Mouse (Mus musculus) skeletal muscle tissue, postnatal 0 days (tissue): Measurements from ENCODE around the gene Hyal1. TPM values are rescaled to one million over a fixed set of nuclear protein-coding genes. Genes with fewer than 3 reads are reported as not detected.

Experiments used
- polyA plus RNA-seq: library from polyadenylated mRNA; unstranded; fragments of >200 nt; fragmentation: Nextera tagmentation; extraction: Ambion mirVana; gene quantifications from 2 replicates; pipeline ENCODE4 v1.2.1, GENCODE M21; 2015

Hyal1 gene
- polyA plus RNA-seq, result 4.3 and 5.2 TPM in 2 replicates

GRCm38 (mm10) chr9:107576357-107577107 lies at the start of gene Hyal1:
Hyal1 (plus strand) TSS chr9:107576927.

DNA sequence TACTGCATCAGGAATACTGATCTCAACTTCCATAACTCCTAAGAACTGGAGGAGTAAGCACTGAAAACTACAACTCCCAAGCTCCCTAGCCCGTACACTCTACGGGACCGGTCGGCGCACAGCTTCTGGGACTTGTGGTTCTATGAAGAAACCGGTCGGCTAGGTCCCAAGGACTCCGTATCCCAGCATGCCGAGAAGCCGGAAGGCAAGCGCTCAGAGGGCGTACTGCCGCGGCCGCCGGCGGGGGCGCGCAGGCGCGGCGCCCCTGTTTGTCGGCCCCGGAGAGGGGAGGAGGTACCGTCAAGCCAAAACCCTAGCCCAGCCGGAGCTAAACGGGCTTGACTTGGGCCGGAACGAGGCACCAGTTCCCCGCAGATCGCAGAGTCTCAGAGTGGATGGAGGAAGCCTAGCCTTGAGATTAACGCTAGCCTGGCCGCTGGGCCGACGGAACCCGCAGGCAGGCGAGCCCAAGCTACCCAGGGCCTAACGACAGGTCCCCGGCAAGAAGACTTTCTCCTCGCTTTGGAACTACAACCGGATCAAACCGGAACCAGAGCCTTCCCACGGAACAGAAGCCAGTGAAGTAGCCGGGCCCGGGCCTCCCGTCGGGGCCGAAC lies 42.8 kb upstream of the Hyal1 start, which contains the start of gene Tmem115:
Gene Tmem115 (plus strand): TSS at position 155 of the 617 bp plus-strand sequence.

DNA sequence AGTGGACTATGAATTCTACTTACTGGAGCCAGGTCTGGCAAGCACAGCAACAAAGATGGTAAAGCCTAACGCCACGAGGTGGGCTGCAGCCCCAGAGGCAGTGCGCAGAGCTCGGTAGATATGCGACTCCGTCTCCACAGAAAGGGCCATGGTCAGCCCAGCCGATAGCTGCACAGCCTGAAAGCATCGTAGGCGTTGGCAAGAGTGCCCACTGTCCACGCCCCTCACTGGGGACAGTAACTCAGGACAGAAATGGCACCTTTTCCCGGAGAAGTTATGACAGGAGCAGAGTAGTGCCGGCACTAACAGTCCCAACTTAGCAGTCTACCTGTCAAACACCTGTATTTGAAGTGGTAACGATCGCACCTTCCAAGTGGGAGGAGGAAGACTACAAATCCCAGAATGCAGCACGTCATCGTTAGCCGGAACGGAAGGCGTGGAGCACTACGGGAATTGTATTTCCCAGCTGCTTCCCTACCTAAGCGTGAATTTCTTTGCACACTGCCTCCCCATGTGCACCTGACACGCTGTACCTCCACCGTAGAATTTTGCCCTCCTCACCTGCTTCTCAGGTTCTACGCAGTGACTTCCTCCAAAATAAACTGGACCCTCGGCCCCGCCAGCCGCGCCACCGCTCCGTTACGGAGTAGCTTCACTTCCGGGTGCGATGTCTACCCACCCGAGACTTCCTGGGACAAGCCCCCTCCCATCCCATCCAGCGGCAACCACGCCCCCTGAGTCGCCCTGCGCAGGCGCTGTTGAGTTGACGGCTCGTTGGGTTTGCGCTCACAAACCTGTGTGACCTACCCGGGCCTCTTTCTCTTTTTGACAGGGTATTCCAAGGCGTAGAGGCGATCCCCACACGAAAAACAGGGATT lies 35.0 kb upstream of the Hyal1 start, which contains the start of the genes Cyb561d2 and Nprl2:
Gene Cyb561d2 (minus strand): TSS at position 720 of the 878 bp plus-strand sequence.
Gene Nprl2 (plus strand): TSS at position 753 of the 878 bp plus-strand sequence.

DNA sequence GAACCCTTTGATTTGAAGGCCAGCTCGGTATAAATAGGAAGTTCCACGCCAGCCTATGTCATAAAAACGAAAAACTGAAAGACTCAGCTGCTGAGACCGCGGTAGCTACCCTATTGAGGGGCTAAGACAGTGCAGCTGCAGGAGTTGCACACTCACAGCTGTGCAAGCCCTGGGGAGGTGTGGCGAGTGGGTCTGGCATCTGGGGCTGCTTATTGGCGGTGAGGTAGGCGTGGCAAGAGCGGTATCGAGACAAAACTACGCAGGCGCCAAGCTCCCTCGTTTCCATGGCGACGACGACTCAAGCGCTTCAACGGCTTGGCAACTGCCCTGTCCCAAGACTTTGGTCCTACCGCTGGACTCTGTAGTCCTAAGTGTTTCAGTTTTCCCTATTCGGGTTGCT lies 29.7 kb upstream of the Hyal1 start, which contains the start of gene Zmynd10:
Gene Zmynd10 (plus strand): TSS at position 273 of the 400 bp plus-strand sequence.

DNA sequence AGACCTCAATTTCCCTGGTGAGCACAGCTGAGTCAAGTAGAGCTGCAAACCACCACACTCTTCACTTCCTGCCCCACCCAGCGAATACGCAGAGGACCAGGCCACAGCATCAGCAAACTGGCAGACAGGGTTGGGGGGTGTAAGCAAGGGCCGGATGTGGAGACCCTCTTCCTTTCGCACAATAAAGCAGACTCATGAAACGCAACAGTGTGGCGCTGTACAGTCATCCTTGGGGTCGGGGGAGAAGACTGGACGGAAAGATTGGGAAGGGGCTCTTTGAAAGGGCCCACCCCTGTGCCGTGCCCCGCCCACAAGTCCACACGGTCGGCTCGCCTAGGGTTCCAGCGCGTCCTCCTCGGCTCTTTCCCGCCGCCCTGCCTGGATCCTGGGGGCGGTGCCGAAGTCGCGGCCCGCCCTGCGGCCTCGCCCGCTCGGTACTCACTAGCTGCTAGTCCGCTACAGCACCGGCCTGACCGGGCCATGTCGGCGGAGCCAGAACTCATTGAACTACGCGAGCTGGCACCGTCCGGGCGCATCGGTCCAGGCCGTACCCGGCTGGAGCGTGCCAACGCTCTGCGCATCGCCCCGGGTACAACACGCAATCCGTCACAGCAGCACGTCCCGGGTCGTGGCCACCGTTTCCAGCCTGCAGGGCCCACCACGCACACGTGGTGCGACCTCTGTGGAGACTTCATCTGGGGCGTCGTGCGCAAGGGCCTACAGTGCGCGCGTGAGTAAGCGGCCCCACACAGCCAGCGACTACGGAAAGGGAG lies 25.4 kb upstream of the Hyal1 start, which contains the start of gene Rassf1:
Gene Rassf1 (plus strand): TSS at position 439 of the 773 bp plus-strand sequence.

GRCm38 (mm10) chr9:107563029-107563581 lies 13.6 kb upstream of the Hyal1 start, which contains the start of gene Tusc2:
Tusc2 (plus strand) TSS chr9:107563255.

DNA sequence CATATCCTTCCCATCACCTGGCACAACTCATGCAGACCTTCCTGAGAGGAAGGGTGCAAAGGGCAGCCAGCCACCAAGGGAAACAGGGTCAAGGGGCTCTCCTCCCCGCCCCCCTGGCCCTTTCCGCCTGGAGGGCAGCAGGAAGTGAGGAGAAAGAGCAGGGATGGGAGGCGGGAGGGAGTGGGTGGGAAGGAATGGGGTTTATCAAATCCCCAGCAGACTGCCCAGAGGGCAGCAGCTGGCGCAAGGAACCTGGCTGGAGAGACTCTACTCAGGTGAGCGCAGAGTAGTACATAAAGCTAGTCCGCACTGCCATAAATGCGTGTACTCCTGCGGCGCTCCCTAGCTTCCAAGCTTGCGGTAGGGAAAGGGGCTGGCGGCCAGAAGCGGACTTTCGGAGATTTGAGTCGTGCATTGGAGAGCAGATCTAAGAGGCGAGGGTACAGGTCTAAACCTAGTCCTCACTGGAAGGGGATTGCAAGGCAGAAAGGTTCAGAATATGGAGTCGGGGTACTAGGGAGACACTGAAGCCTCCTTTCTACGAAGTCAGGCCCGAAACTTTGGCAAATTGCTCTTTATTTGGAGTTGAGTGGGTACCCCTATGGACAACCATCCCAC lies 8.9 kb upstream of the Hyal1 start, which contains the start of gene Hyal2:
Gene Hyal2 (plus strand): TSS at position 244 of the 618 bp plus-strand sequence.

GRCm38 (mm10) chr9:107578587-107578986 lies 1.9 kb downstream of the Hyal1 start, which contains the start of gene Naa80:
Naa80 (plus strand) TSS chr9:107578887.

GRCm38 (mm10) chr9:107580501-107581317 lies 4.0 kb downstream of the Hyal1 start, which contains the start of gene Hyal3:
Hyal3 (plus strand) TSS chr9:107580818.

GRCm38 (mm10) chr9:107586974-107587832 lies 10.5 kb downstream of the Hyal1 start, which contains the start of gene Ifrd2:
Ifrd2 (plus strand) TSS chr9:107587642.

DNA sequence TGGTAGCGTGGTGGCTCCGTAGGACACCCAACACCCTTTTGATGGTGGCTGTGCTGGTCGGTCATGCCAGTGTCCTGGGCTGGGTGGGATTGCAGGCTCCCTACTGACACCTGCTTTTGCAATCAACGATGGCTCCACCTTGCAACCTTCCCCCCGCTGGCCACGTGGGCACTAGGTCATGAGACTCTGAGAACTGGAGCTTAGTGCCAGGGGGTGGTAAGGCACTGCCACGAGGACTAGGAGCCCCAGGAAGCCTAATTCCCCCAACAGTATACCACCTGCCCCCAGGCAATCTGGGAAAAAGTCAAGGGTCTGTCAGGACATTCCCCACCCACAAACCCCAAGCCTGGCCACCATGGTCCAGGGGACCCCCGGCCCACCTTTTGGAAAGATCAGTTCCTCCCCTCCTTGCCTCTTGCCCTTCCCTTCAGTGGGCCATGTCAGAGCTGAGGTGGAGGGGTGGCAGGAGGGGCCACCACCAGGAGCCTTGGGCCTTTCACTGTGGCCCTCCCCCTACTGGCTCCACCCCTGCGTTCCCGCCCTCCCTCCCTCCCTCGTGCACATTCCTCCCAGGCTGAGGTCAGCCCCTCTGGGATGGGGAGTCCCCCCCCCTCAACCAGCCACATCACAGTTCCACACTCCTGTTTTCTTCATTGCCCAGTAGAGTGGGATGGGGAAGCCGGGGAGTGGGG lies 32.2 kb downstream of the Hyal1 start, which contains the start of gene Sema3b:
Gene Sema3b (minus strand): TSS at position 489 of the 692 bp plus-strand sequence.

Other genes with a start within 250 kb of the Hyal1 start
- gene Hemk1, start 238.6 kb upstream of the Hyal1 start, polyA plus RNA-seq, result 9.7 and 10.7 TPM in 2 replicates
- gene 6430571L13Rik, start 236.3 kb upstream of the Hyal1 start, polyA plus RNA-seq, result 12.1 and 13.0 TPM in 2 replicates
- gene Cacna2d2, start 177.3 kb upstream of the Hyal1 start, polyA plus RNA-seq, result 0.15 and 0.21 TPM in 2 replicates
- 33.1 and 36.2 TPM in 2 replicates for gene Tmem115, start 43.0 kb upstream of the Hyal1 start, polyA plus RNA-seq
- gene Cyb561d2, start 34.7 kb upstream of the Hyal1 start, polyA plus RNA-seq, result 8.3 and 10.3 TPM in 2 replicates
- gene Nprl2, start 34.7 kb upstream of the Hyal1 start, polyA plus RNA-seq, result 15.7 and 18.0 TPM in 2 replicates
- 0.33 TPM in 1 of 2 replicates, not detected in the other for gene Zmynd10, start 29.6 kb upstream of the Hyal1 start, polyA plus RNA-seq
- gene Rassf1, start 25.4 kb upstream of the Hyal1 start, polyA plus RNA-seq, result 33.8 and 39.4 TPM in 2 replicates
- 34.6 and 34.7 TPM in 2 replicates for gene Tusc2, start 13.7 kb upstream of the Hyal1 start, polyA plus RNA-seq
- gene Hyal2, start 9.0 kb upstream of the Hyal1 start, polyA plus RNA-seq, result 36.3 and 38.8 TPM in 2 replicates
- 18.0 and 18.3 TPM in 2 replicates for gene Naa80, start 2.0 kb downstream of the Hyal1 start, polyA plus RNA-seq
- gene Hyal3, start 3.9 kb downstream of the Hyal1 start, polyA plus RNA-seq, result 0.24 and 0.34 TPM in 2 replicates
- gene Ifrd2, start 10.7 kb downstream of the Hyal1 start, polyA plus RNA-seq, result 32.7 and 34.9 TPM in 2 replicates
- gene Sema3b, start 32.3 kb downstream of the Hyal1 start, polyA plus RNA-seq, result 24.9 and 27.5 TPM in 2 replicates
- 200 and 252 TPM in 2 replicates for gene Gnai2, start 58.4 kb downstream of the Hyal1 start, polyA plus RNA-seq
- 1.5 and 2.5 TPM in 2 replicates for gene Slc38a3, start 92.6 kb downstream of the Hyal1 start, polyA plus RNA-seq
- gene Gnat1, start 102.8 kb downstream of the Hyal1 start, polyA plus RNA-seq, result 0.32 and 1.1 TPM in 2 replicates
- 2.2 and 2.3 TPM in 2 replicates for gene Sema3f, start 133.5 kb downstream of the Hyal1 start, polyA plus RNA-seq
- gene Rbm5, start 194.1 kb downstream of the Hyal1 start, polyA plus RNA-seq, result 66.5 and 71.1 TPM in 2 replicates